Mouse (Mus musculus): ENCODE results near the gene Akap11. TPM values are rescaled to one million over a fixed set of nuclear protein-coding genes. Genes with fewer than 3 reads are reported as not detected.

Gene Akap11
- polyA plus RNA-seq, 1 experiment from 2014 or later, result 54.3 TPM

DNA sequence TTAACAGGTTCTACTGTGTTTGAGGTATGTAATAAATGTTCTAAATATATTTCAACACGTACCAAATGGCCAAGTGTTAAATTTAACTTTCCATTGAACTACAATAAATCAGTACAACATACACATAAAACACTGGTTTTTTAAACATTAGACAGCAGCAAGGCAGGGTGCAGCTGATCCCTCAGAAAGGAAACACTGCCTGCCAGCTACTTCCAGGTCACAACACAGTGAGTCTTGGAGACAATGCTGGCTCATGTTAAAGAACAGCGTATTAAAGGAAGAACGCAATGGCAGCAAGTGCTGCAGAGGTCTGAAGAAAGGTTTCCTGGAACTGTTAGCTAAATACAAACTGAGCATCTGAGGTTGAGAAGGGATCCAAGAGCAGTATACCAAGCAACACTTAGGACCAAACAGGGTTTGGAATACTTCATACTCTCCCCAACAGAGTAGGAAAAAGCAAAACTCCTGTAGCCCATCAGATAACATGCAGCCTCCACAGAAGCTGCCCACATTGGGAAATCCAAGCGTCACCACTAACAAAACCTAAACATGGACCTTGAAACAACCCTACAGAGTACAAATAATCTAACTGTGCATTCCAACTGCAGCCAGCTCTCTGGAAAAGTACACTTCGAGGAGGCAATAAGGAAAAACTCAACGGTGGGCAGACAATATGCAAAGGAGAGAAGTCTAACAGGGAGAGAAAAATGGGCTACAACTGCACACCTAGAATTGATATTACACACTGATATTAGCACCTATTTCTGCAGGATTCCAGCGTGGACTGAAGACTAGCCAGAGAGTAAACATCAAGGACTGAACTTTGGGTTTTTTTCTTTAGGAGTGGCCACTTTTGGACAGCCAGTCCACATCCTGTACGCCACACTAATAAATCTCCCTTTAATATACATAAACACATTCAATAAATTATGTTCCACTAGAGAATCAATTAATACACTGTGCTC, 7.9 kb downstream of the Akap11 start:
- CTCF ChIA-PET, result interaction anchor here (1.7 kb wide), 1 partner anchor 10 kb away, joined by 4 read pairs; no protein-coding TSS in a partner anchor
- DNase-seq (ENCODE audit: low read depth, low spot score) (no peak), ATAC-seq (no peak)
- TF ChIP-seq CTCF (IDR thresholded peaks at IDR 0.05), result no peak
- H3K27me3 ChIP-seq, result no peaks in the 10 kb centered on the region
- POLR2A ChIA-PET, result no interaction called here
- in situ Hi-C loops (cut with MboI; ENCODE audit: low pct_unique_long_range_greater_than_20kb), result no loop called here

DNA sequence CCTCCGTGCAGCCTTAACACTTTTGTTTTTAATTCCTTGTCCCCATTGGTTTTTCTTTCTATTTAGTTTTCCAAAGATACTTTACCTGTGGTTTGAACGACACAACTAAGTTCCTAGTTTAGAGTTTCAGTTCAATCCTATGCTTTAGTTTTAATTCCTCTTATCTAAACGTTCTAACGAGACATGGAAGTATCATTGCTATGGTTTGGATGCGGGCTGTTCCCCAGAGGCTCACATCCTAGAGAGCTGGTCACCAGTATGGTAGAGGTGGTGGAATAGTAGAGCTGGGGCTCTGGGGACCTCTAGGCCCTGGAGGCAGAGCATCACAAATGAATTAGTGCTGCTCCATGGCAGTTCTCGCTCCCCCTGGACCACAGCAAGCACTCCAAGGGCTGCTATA, 9.7 kb downstream of the Akap11 start:
- CTCF ChIA-PET, result no interaction called here
- TF ChIP-seq CTCF (IDR thresholded peaks at IDR 0.05), result no peak
- in situ Hi-C loops (cut with MboI; ENCODE audit: low pct_unique_long_range_greater_than_20kb), result no loop called here
- no peak for ATAC-seq
- DNase-seq (ENCODE audit: low read depth, low spot score), result no peak
- no peaks in the 10 kb centered on the region for H3K27me3 ChIP-seq
- POLR2A ChIA-PET, result no interaction called here

DNA sequence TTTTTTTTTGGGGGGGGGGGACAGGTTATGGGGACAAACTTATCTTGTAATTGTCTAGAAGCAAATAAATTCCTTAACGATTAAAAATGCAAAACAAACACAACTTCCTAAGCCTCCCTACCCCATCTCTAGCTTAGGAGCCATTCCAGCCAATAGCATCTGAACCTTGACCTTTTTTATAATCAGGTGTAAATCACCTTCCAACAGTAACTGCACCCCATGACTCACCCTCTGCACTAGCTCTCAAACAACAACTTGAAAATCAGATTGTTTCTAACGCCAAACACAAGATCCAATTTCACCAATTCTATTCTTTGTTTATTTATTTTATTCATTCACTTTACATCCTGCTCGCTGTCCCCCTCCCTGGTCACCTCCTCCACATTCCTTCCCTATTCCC, 10.1 kb downstream of the Akap11 start:
- ATAC-seq (no peak), DNase-seq (ENCODE audit: low read depth, low spot score) (no peak)
- ChIA-PET CTCF (no interaction called here), POLR2A (no interaction called here)
- in situ Hi-C loops (cut with MboI; ENCODE audit: low pct_unique_long_range_greater_than_20kb), result no loop called here
- H3K27me3 ChIP-seq, result no peaks in the 10 kb centered on the region
- no peak for TF ChIP-seq CTCF (IDR thresholded peaks at IDR 0.05)

DNA sequence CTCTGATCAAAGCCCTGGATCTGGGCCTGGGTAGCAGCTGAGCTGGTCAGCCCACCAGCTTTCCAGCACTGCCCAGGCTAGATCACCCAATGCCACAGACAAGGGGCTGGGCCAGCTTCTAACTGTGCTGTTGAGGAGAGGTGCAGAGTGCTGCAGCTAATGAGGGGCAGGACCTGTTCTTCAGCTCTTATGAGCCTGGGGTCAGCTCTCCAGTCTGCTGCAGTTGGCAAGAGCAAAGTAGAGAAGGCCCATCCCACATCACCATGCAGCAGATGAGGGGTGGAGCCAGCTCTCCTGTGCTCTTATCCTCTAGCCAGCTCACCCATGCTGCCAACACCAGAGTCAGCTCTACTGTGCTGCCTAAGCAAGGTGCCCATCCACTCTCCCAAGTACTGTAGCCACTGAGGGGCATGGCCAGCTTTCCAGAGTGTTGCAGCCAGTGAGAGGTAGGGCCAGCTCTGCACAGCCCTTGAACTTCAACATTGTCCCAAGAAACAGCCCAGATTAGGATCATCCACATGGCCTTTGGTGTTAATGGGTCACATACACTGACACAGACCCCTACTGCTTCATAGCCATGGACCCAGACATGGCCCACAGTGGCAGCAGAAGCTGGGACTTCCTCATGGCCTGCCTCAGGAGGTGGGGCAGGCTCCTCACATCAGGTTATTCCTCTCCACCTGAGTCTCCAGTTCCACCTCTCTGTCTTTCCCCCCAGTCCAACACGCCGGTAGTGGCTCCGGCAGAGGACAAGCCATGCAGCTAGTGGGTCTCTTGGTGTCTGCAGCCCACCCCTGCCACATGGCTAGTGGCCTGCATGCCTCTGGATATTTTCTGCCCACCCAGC, 10.8 kb downstream of the Akap11 start:
- ChIA-PET POLR2A (no interaction called here), CTCF (interaction anchor here (0.9 kb wide), 1 partner anchor 9 kb away, joined by 3 read pairs; no protein-coding TSS in a partner anchor)
- TF ChIP-seq CTCF (IDR thresholded peaks at IDR 0.05), result no peak
- no peaks in the 10 kb centered on the region for H3K27me3 ChIP-seq
- in situ Hi-C loops (cut with MboI; ENCODE audit: low pct_unique_long_range_greater_than_20kb), result no loop called here
- ATAC-seq (no peak), DNase-seq (ENCODE audit: low read depth, low spot score) (no peak)

DNA sequence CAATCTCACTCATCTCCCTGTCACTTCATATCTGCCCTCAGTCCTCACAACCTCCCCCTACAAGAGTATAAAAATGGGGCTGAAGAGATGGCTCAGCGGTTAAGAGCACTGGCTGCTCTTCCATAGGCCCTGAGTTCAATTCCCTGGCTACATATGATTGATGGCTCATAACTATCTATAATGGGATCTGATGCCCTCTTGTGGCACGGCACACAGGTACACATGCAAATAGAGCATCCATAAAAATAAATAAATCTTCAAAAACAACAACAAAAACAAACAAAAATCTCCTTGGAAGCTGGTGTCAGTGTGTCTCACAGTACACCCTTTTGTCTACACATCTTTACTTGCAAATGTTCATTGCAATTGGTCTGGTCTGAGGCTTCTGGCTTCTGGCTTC, 11.5 kb downstream of the Akap11 start:
- CTCF ChIA-PET, result interaction anchor here (0.9 kb wide), 1 partner anchor 9 kb away, joined by 3 read pairs; no protein-coding TSS in a partner anchor
- ATAC-seq (no peak), DNase-seq (ENCODE audit: low read depth, low spot score) (no peak)
- in situ Hi-C loops (cut with MboI; ENCODE audit: low pct_unique_long_range_greater_than_20kb), result no loop called here
- POLR2A ChIA-PET, result no interaction called here
- TF ChIP-seq CTCF (IDR thresholded peaks at IDR 0.05), result peak; percentile 38
- H3K27me3 ChIP-seq, result no peaks in the 10 kb centered on the region

DNA sequence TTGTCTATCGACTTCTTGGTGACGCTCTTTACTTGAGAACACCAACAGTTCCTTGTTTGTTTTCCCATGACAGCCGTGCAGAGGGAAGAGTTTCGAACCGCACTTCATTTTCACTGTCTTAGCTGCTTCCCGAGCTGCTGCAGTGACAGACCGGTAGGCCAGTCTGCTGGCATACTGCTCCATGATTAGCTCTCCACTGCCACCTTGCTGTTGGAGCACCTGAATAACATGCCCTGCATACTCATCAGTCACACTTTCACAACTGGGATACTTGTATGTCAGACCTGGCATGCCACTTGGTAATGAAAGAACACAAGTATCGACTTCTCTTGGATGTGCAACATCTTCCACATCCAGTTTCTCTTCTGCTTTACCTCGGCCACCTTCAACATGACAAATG, 25.9 kb downstream of the Akap11 start:
- DNase-seq (ENCODE audit: low read depth, low spot score), result no peak
- no peaks in the 10 kb centered on the region for H3K27me3 ChIP-seq
- ATAC-seq, result no peak
- TF ChIP-seq CTCF (IDR thresholded peaks at IDR 0.05), result peak; percentile 38
- ChIA-PET CTCF (interaction anchor here (2.3 kb wide), 1 partner anchor 9 kb away, joined by 5 read pairs; no protein-coding TSS in a partner anchor), POLR2A (no interaction called here)
- in situ Hi-C loops (cut with MboI; ENCODE audit: low pct_unique_long_range_greater_than_20kb), result no loop called here

DNA sequence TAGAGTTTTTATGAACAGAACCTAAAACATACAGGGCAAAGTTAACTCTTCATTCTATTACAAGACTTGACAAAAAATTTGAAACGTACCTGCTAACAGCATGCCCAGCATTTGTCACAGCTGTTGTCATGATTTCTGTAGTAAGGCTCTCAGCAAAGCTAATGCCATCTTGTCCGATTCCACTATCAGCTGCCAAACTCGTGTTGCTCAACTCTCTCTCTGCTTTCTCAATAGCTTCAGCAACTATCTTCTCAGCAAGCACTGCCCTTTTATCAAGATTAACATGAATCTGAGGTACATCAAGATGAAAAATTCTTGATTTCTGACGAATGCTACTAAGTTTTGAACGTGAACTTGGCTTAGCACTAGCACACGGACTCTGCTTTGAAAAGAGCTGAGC, 26.8 kb downstream of the Akap11 start:
- CTCF ChIA-PET, result interaction anchor here (0.9 to 2.3 kb wide), 2 partner anchors 10 to 12 kb away, joined by 3 to 5 read pairs; no protein-coding TSS in a partner anchor
- in situ Hi-C loops (cut with MboI; ENCODE audit: low pct_unique_long_range_greater_than_20kb), result no loop called here
- POLR2A ChIA-PET, result no interaction called here

DNA sequence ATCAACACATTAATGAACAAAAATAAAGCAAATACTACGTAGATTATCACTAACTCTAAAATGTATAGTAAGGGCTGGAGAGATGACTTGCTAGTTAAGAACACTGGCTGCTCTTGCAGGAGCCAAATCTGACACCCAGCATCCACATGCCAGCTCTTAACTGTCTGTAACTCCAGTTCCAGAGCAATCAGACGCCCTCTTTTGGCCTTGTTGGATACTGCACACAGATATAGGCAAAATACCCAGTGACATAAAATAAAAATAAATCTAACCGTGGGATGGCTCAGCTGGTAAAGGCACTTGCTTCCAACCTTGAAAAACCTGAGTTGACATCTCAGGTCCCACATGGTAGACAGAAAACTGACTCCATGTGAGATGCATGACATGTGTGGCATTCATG, 36.0 kb downstream of the Akap11 start:
- no peaks in the 10 kb centered on the region for H3K27me3 ChIP-seq
- no peak for DNase-seq (ENCODE audit: low read depth, low spot score)
- in situ Hi-C loops (cut with MboI; ENCODE audit: low pct_unique_long_range_greater_than_20kb), result no loop called here
- no peak for ATAC-seq
- CTCF ChIA-PET, result no interaction called here
- peak; percentile 49 for TF ChIP-seq CTCF (IDR thresholded peaks at IDR 0.05)
- POLR2A ChIA-PET, result no interaction called here

More for the DNA sequence above, 26.8 kb downstream of the Akap11 start:
- no peaks in the 10 kb centered on the region for H3K27me3 ChIP-seq
- no peak for TF ChIP-seq CTCF (IDR thresholded peaks at IDR 0.05)
- ATAC-seq (no peak), DNase-seq (ENCODE audit: low read depth, low spot score) (no peak)

DNA sequence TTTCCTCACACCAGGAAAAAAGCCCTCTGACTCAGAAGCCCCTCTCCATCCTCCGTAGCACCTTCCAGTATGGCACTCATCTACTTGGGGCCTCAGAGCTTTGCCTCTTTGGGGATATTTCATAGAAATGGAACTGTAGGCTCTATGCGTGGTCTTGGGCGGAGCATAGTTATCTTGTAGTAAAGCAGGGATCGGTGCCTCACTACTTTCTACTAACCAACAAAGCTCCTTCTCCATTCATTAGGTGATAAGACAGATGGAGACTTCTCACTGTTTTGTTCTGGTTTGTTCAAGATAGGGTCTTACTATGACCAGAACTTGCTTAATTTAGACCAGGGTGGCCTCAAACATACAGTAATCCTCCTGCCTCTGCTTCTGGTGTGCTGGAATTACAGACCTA, 39.9 kb downstream of the Akap11 start:
- POLR2A ChIA-PET, result no interaction called here
- no peak for ATAC-seq

DNA sequence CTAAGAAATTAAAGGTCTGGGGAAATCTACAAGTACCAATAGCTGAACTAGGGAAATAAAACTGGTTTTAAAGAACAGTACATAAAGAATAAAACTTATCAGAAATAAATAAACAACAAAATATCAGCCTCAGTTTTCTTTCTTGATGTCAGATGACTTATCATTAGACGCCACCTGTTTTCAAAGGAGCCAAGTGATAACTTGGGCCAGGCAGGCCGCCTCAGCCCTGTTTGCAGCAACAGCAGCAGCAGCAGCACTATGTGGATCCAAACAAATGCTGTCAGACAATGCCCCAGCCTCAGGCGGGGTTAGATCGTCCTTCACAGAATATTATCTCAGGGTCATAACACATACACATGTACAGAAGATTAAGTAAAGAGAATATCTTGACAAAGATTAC, 41.4 kb downstream of the Akap11 start:
- CTCF ChIA-PET, result no interaction called here
- H3K27me3 ChIP-seq, result no peaks in the 10 kb centered on the region
- TF ChIP-seq CTCF (IDR thresholded peaks at IDR 0.05), result no peak
- in situ Hi-C loops (cut with MboI; ENCODE audit: low pct_unique_long_range_greater_than_20kb), result no loop called here
- POLR2A ChIA-PET, result no interaction called here
- DNase-seq (ENCODE audit: low read depth, low spot score) (no peak), ATAC-seq (no peak)

More for the DNA sequence above, 39.9 kb downstream of the Akap11 start:
- H3K27me3 ChIP-seq, result no peaks in the 10 kb centered on the region
- no peak for TF ChIP-seq CTCF (IDR thresholded peaks at IDR 0.05)
- in situ Hi-C loops (cut with MboI; ENCODE audit: low pct_unique_long_range_greater_than_20kb), result no loop called here
- CTCF ChIA-PET, result interaction anchor here (1.5 to 1.7 kb wide), 2 partner anchors 13 to 17 kb away, joined by 3 to 4 read pairs; no protein-coding TSS in a partner anchor
- DNase-seq (ENCODE audit: low read depth, low spot score), result no peak

Measured in Patski (cell line).